Mouse (Mus musculus): Measurements from ENCODE around the gene Rex1bd. TPM values are rescaled to one million over a fixed set of nuclear protein-coding genes. Genes with fewer than 3 reads are reported as not detected.
A peak's percentile ranks its signal among the peaks of the same experiment; 100 is the strongest.

Gene Rex1bd
- polyA plus RNA-seq, 1 experiment from 2014 or later = 128 TPM

GRCm38 (mm10) chr8:70504851-70505250 is 1.7 kb downstream of the Rex1bd start:
- peaks cover 64% of the 10 kb centered on the region for H3K4me1 ChIP-seq
- peak; percentile 90 for DNase-seq (ENCODE audit: low spot score)
- no peak overlapping the region for H3K4me3 ChIP-seq
- H3K27ac ChIP-seq = no peak overlapping the region
- 77% methylated on average over 3 of the region's 3 CpGs for WGBS
- peaks cover 50% of the 10 kb centered on the region for H3K27me3 ChIP-seq (ENCODE audit: insufficient read depth, poor library complexity, severe bottlenecking)
- no peaks in the 10 kb centered on the region for H3K9me3 ChIP-seq
- peaks cover 35% of the 10 kb centered on the region for H3K36me3 ChIP-seq

GRCm38 (mm10) chr8:70504291-70504716 is 2.2 kb downstream of the Rex1bd start:
- H3K27ac ChIP-seq = no peak overlapping the region
- 69% methylated on average over 16 of the region's 16 CpGs for WGBS
- H3K36me3 ChIP-seq = peaks cover 34% of the 10 kb centered on the region
- 0 out of 2 replicates have a peak overlapping the region, but pooled peaks have one; percentile 1 for H3K4me3 ChIP-seq
- DNase-seq (ENCODE audit: low spot score) = no peak
- H3K4me1 ChIP-seq = peaks cover 63% of the 10 kb centered on the region
- peaks cover 56% of the 10 kb centered on the region for H3K27me3 ChIP-seq (ENCODE audit: insufficient read depth, poor library complexity, severe bottlenecking)
- H3K9me3 ChIP-seq = no peaks in the 10 kb centered on the region

GRCm38 (mm10) chr8:70503062-70503750 is 3.3 kb downstream of the Rex1bd start:
- WGBS = 12% methylated on average over 46 of the region's 46 CpGs
- Histone ChIP-seq H3K4me3 (peak overlapping the region; percentile 36), H3K4me1 (peaks cover 53% of the 10 kb centered on the region), H3K27me3 (ENCODE audit: insufficient read depth, poor library complexity, severe bottlenecking) (peaks cover 67% of the 10 kb centered on the region), H3K36me3 (peaks cover 24% of the 10 kb centered on the region), H3K9me3 (no peaks in the 10 kb centered on the region), H3K27ac (no peak overlapping the region)
- DNase-seq (ENCODE audit: low spot score) = peak; percentile 88

- peak overlapping the region; percentile 39 for H3K4me3 ChIP-seq
- H3K4me1 ChIP-seq = peaks cover 53% of the 10 kb centered on the region
- H3K9me3 ChIP-seq = no peaks in the 10 kb centered on the region
- DNase-seq (ENCODE audit: low spot score) = no peak
- peaks cover 18% of the 10 kb centered on the region for H3K36me3 ChIP-seq
- WGBS = 28% methylated on average over 12 of the region's 12 CpGs
- 0 out of 2 replicates have a peak overlapping the region, but pooled peaks have one; percentile 13 for H3K27ac ChIP-seq
- peaks cover 73% of the 10 kb centered on the region for H3K27me3 ChIP-seq (ENCODE audit: insufficient read depth, poor library complexity, severe bottlenecking)
Measured at GRCm38 (mm10) chr8:70502540-70502939, 4.0 kb downstream of the Rex1bd start.

GRCm38 (mm10) chr8:70501820-70502529 is 4.6 kb downstream of the Rex1bd start:
- H3K27me3 ChIP-seq (ENCODE audit: insufficient read depth, poor library complexity, severe bottlenecking) = peaks cover 79% of the 10 kb centered on the region
- peak overlapping the region; percentile 13; the same call in 1 of the 2 replicates for H3K27ac ChIP-seq
- H3K9me3 ChIP-seq = no peaks in the 10 kb centered on the region
- WGBS = 14% methylated on average over 23 of the region's 23 CpGs
- H3K4me1 ChIP-seq = peaks cover 51% of the 10 kb centered on the region
- DNase-seq (ENCODE audit: low spot score) = no peak
- H3K4me3 ChIP-seq = peak overlapping the region; percentile 39
- H3K36me3 ChIP-seq = peaks cover 13% of the 10 kb centered on the region

GRCm38 (mm10) chr8:70500386-70501301 is 5.9 kb downstream of the Rex1bd start:
- H3K4me1 ChIP-seq = peaks cover 46% of the 10 kb centered on the region
- peaks cover 92% of the 10 kb centered on the region for H3K27me3 ChIP-seq (ENCODE audit: insufficient read depth, poor library complexity, severe bottlenecking)
- H3K27ac ChIP-seq = no peak overlapping the region
- H3K9me3 ChIP-seq = no peaks in the 10 kb centered on the region
- H3K4me3 ChIP-seq = peak overlapping the region; percentile 29
- H3K36me3 ChIP-seq = peaks cover 13% of the 10 kb centered on the region
- 6% methylated on average over 39 of the region's 39 CpGs for WGBS
- DNase-seq (ENCODE audit: low spot score) = no peak

GRCm38 (mm10) chr8:70495771-70496062 is 10.8 kb downstream of the Rex1bd start:
- DNase-seq (ENCODE audit: low spot score) = no peak
- H3K27me3 ChIP-seq (ENCODE audit: insufficient read depth, poor library complexity, severe bottlenecking) = peaks cover 100% of the 10 kb centered on the region
- H3K4me1 ChIP-seq = peaks cover 52% of the 10 kb centered on the region
- WGBS = 5% methylated on average over 12 of the region's 12 CpGs
- peak overlapping the region; percentile 42; the same call in 1 of the 2 replicates for H3K27ac ChIP-seq
- peak overlapping the region; percentile 60 for H3K4me3 ChIP-seq
- H3K9me3 ChIP-seq = no peaks in the 10 kb centered on the region
- no peaks in the 10 kb centered on the region for H3K36me3 ChIP-seq

GRCm38 (mm10) chr8:70495001-70495770 is 11.4 kb downstream of the Rex1bd start:
- DNase-seq (ENCODE audit: low spot score) = no peak
- peak overlapping the region; percentile 60 for H3K4me3 ChIP-seq

GRCm38 (mm10) chr8:70494416-70494945 is 12.1 kb downstream of the Rex1bd start:
- Histone ChIP-seq H3K36me3 (no peaks in the 10 kb centered on the region), H3K9me3 (no peaks in the 10 kb centered on the region), H3K4me3 (peak overlapping the region; percentile 60), H3K27ac (0 out of 2 replicates have a peak overlapping the region, but pooled peaks have one; percentile 4), H3K4me1 (peaks cover 57% of the 10 kb centered on the region), H3K27me3 (ENCODE audit: insufficient read depth, poor library complexity, severe bottlenecking) (peaks cover 100% of the 10 kb centered on the region)
- 3% methylated on average over 28 of the region's 28 CpGs for WGBS
- DNase-seq (ENCODE audit: low spot score) = no peak

More at GRCm38 (mm10) chr8:70495001-70495770, 11.4 kb downstream of the Rex1bd start:
- H3K9me3 ChIP-seq = no peaks in the 10 kb centered on the region
- 1% methylated on average over 21 of the region's 21 CpGs for WGBS
- H3K27ac ChIP-seq = peak overlapping the region; percentile 42; the same call in 1 of the 2 replicates
- H3K36me3 ChIP-seq = no peaks in the 10 kb centered on the region
- peaks cover 50% of the 10 kb centered on the region for H3K4me1 ChIP-seq
- H3K27me3 ChIP-seq (ENCODE audit: insufficient read depth, poor library complexity, severe bottlenecking) = peaks cover 100% of the 10 kb centered on the region

- no peak for DNase-seq (ENCODE audit: low spot score)
- Histone ChIP-seq H3K9me3 (no peaks in the 10 kb centered on the region), H3K27me3 (ENCODE audit: insufficient read depth, poor library complexity, severe bottlenecking) (peaks cover 100% of the 10 kb centered on the region), H3K4me1 (peaks cover 63% of the 10 kb centered on the region), H3K4me3 (peak overlapping the region; percentile 60), H3K27ac (peak overlapping the region; percentile 62; the same call in 1 of the 2 replicates), H3K36me3 (no peaks in the 10 kb centered on the region)
- WGBS = 3% methylated on average over 47 of the region's 47 CpGs
Measured at GRCm38 (mm10) chr8:70493692-70494415, 12.7 kb downstream of the Rex1bd start.

Data from heart, embryonic 10.5 days (tissue).